In the genomic region with DNA sequence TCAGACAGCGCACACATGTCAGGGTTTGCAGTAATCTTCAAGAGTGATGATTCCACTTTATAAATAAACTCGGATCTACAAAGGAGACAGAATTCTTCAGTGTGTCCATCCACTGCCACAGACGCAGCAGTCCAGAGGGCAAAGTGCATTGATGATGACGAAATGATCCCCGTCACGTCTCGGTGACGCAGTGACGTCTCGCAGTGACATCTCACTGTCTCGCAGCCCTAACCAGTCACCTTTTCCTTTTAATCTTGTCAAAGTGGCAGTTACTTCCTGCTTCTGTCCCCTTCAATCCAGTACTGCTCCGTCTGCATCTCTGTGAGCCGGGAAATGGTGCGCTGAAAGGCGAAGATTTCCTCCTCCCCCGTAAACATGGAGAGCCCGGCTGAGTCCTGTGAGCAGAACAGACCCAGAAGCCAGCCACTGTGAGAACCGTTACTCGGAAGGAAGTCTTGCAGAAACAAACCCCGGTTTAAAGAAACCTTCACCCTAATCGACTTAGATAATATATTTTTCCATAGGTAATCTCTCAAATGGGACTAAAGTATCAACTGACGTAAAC, we compare ENCODE assay signal across 27 mouse cellular contexts. TPM values are rescaled to one million over a fixed set of nuclear protein-coding genes. Genes with fewer than 3 reads are reported as not detected.
DNase-seq lines count a peak whose midpoint lies in the region; ATAC-seq and TF ChIP-seq lines count a peak whose summit lies in the region.
"Had no signal": no experiment of that assay in that cellular context is flagged by ENCODE, and none has a peak within 500 bp of the region (broad histone marks: within the 10 kb centered on the region; RNA-seq: fewer than 3 reads in every experiment).

No protein-coding gene starts in this region.

- 58% methylated on average over 22 of the region's 22 CpGs for WGBS in heart, embryonic 16.5 days
- 45% methylated on average over 22 of the region's 22 CpGs for WGBS in lung, postnatal 0 days
- WGBS in liver, postnatal 0 days (ENCODE audit: insufficient replicate concordance): 59% methylated on average over 22 of the region's 22 CpGs

- peak overlapping the region; percentile 37; the same call in 1 of the 2 replicates for H3K4me2 ChIP-seq in heart, embryonic 16.5 days (ENCODE audit: low read depth, low read length)
- H3K4me2 ChIP-seq in lung, postnatal 0 days (replicated peaks; ENCODE audit: low read depth, low read length): no peak overlapping the region; the same call in 1 of the 2 replicates
- peak overlapping the region; percentile 27; the same call in 1 of the 2 replicates for H3K4me2 ChIP-seq in liver, postnatal 0 days (ENCODE audit: low read depth, low read length)
- H3K4me2 ChIP-seq: embryonic facial prominence, embryonic 12.5 days; limb, embryonic 13.5 days; midbrain, embryonic 15.5 days; neural tube, embryonic 12.5 days had no signal

- no peak overlapping the region for H3K4me3 ChIP-seq in heart, embryonic 16.5 days (ENCODE audit: low read length)
- H3K4me3 ChIP-seq in lung, postnatal 0 days (ENCODE audit: low read depth, low read length): no peak overlapping the region
- no peak overlapping the region for H3K4me3 ChIP-seq in liver, postnatal 0 days (ENCODE audit: low read depth, low read length)
- H3K4me3 ChIP-seq: embryonic facial prominence, embryonic 12.5 days; hindbrain, embryonic 10.5 days; limb, embryonic 13.5 days; megakaryocyte, embryonic 14.5 days; midbrain, embryonic 15.5 days; neural tube, embryonic 12.5 days had no signal

- no peaks in the 10 kb centered on the region for H3K4me1 ChIP-seq in heart, embryonic 16.5 days (ENCODE audit: control insufficient read depth, insufficient read depth, low read length)
- no peaks in the 10 kb centered on the region for H3K4me1 ChIP-seq in lung, postnatal 0 days (ENCODE audit: insufficient read depth, low read depth, low read length)
- H3K4me1 ChIP-seq in liver, postnatal 0 days (ENCODE audit: insufficient read depth): no peaks in the 10 kb centered on the region
- H3K4me1 ChIP-seq: embryonic facial prominence, embryonic 12.5 days; neural tube, embryonic 12.5 days had no signal

- no peaks in the 10 kb centered on the region for H3K27me3 ChIP-seq in heart, embryonic 16.5 days (ENCODE audit: control insufficient read depth, insufficient read depth, low read length)
- H3K27me3 ChIP-seq in lung, postnatal 0 days (replicated peaks; ENCODE audit: insufficient read depth, low read length): no peaks in the 10 kb centered on the region
- no peaks in the 10 kb centered on the region for H3K27me3 ChIP-seq in liver, postnatal 0 days (ENCODE audit: insufficient read depth, low read length)
- H3K27me3 ChIP-seq: embryonic facial prominence, embryonic 12.5 days; midbrain, embryonic 15.5 days had no signal

- no peak for TF ChIP-seq CTCF in lung, postnatal 0 days (IDR thresholded peaks at IDR 0.05)
- no peak for TF ChIP-seq CTCF in liver, postnatal 0 days (IDR thresholded peaks at IDR 0.05; ENCODE audit: low read depth)

- peaks cover 13% of the 10 kb centered on the region; the same call in 1 of the 2 replicates for H3K36me3 ChIP-seq in heart, embryonic 16.5 days (ENCODE audit: control insufficient read depth, insufficient read depth)
- H3K36me3 ChIP-seq in lung, postnatal 0 days (ENCODE audit: insufficient read depth, low read length): no peaks in the 10 kb centered on the region
- H3K36me3 ChIP-seq in liver, postnatal 0 days (replicated peaks; ENCODE audit: insufficient read depth, low read length): peaks cover 4% of the 10 kb centered on the region
- H3K36me3 ChIP-seq: embryonic facial prominence, embryonic 12.5 days; hindbrain, embryonic 10.5 days; midbrain, embryonic 15.5 days; neural tube, embryonic 12.5 days had no signal

- no peak for ATAC-seq in heart, embryonic 16.5 days (replicated peaks; ENCODE audit: extremely low read depth, insufficient read depth, low FRiP score)
- ATAC-seq in lung, postnatal 0 days: peak; percentile 14
- 0 out of 2 replicates have a peak, but pooled peaks have one; percentile 12 for ATAC-seq in liver, postnatal 0 days
- ATAC-seq: activated CD4-positive, CD25-positive, alpha-beta regulatory T cell, adult 4 months; forebrain, postnatal 0 days; hindbrain, embryonic 16.5 days; intestine, postnatal 0 days; midbrain, embryonic 15.5 days had no signal

- TF ChIP-seq EP300 in lung, postnatal 0 days (IDR thresholded peaks at IDR 0.05): no peak
- TF ChIP-seq EP300 in liver, postnatal 0 days (IDR thresholded peaks at IDR 0.05; ENCODE audit: low read depth): no peak

- H3K9me3 ChIP-seq in heart, embryonic 16.5 days (replicated peaks; ENCODE audit: control insufficient read depth, low read length): no peaks in the 10 kb centered on the region
- H3K9me3 ChIP-seq in lung, postnatal 0 days (ENCODE audit: low read length): no peaks in the 10 kb centered on the region
- no peaks in the 10 kb centered on the region for H3K9me3 ChIP-seq in liver, postnatal 0 days (ENCODE audit: low read length)
- H3K9me3 ChIP-seq: embryonic facial prominence, embryonic 12.5 days; hindbrain, embryonic 10.5 days; limb, embryonic 13.5 days; megakaryocyte, embryonic 14.5 days; midbrain, embryonic 15.5 days; neural tube, embryonic 12.5 days had no signal

- DNase-seq in heart, postnatal 36 days: no peak
- no peak for DNase-seq in lung, postnatal 0 days (ENCODE audit: low spot score)
- no peak for DNase-seq in lung, adult 18-20 months
- DNase-seq in liver, postnatal 0 days: no peak
- no peak for DNase-seq in thymus, postnatal 36 days
- DNase-seq in B cell, adult 2 months: no peak
- DNase-seq: cerebellum, adult 18-20 months; cerebellum, postnatal 14 days; forebrain, postnatal 0 days; gastrocnemius, postnatal 14 days; heart, adult 18-20 months; kidney, postnatal 25 days; layer of hippocampus, postnatal 36 days; retina, postnatal 1 day; right cerebral cortex, postnatal 25 days; spleen, adult 18-20 months; thymus, postnatal 14 days had no signal

- no peak overlapping the region for H3K9ac ChIP-seq in heart, embryonic 16.5 days (ENCODE audit: low read length)
- H3K9ac ChIP-seq in lung, postnatal 0 days (replicated peaks; ENCODE audit: low read depth): no peak overlapping the region
- no peak overlapping the region for H3K9ac ChIP-seq in liver, postnatal 0 days (replicated peaks)
- H3K9ac ChIP-seq: embryonic facial prominence, embryonic 12.5 days; forebrain, postnatal 0 days; limb, embryonic 13.5 days; midbrain, embryonic 15.5 days; neural tube, embryonic 12.5 days had no signal

- intact Hi-C loops in heart, postnatal 36 days (cut with DNase I): loop anchor here (5.0 kb wide), 1 partner anchor 214 kb away; no protein-coding TSS in a partner anchor

- H3K27ac ChIP-seq in heart, embryonic 16.5 days (ENCODE audit: low read length): no peak overlapping the region
- H3K27ac ChIP-seq in lung, postnatal 0 days (ENCODE audit: low read length): no peak overlapping the region
- H3K27ac ChIP-seq in liver, postnatal 0 days (ENCODE audit: low read depth): no peak overlapping the region
- H3K27ac ChIP-seq: embryonic facial prominence, embryonic 12.5 days; hindbrain, embryonic 10.5 days; limb, embryonic 13.5 days; midbrain, embryonic 15.5 days; neural tube, embryonic 12.5 days had no signal

RNA-seq across cellular contexts. Expression of gene Foxo3, which starts 36.7 kb away (rescaled TPM):
- polyA plus RNA-seq in heart, embryonic 16.5 days (2015; fragmentation: Nextera tagmentation; extraction: Ambion mirVana): 5.4 and 5.5 TPM in 2 replicates
- 100 to 1,000 TPM in 1 of 2 experiments, 10 to 100 TPM in 1; 86.1 to 111 TPM for total RNA-seq in heart, postnatal 36 days (2021)
- 15.2 and 22.9 TPM in 2 replicates for polyA plus RNA-seq in lung, postnatal 0 days (2015; fragmentation: Nextera tagmentation; extraction: Ambion mirVana)
- 8.4 and 9.4 TPM in 2 replicates for polyA plus RNA-seq in liver, postnatal 0 days (2015; fragmentation: Nextera tagmentation; extraction: Ambion mirVana)
